Mouse (Mus musculus) embryo, embryonic 11 days (tissue): ENCODE data around the gene Dst.

ENCODE experiments used
- DNase-seq: peaks from one replicate; pipeline ENCODE4 v3.0.0-alpha.2; 2015

Dst gene

GRCm38 (mm10) chr1:33932196-33932595, 24.2 kb downstream of the Dst start:
- no peak for DNase-seq

- DNase-seq: no peak
Observed at GRCm38 (mm10) chr1:33932845-33933499, 24.9 kb downstream of the Dst start.

- no peak for DNase-seq
Observed at GRCm38 (mm10) chr1:33935946-33936345, 27.9 kb downstream of the Dst start.

GRCm38 (mm10) chr1:33939828-33940227, 31.8 kb downstream of the Dst start:
- DNase-seq: no peak

GRCm38 (mm10) chr1:33940364-33940928, 32.4 kb downstream of the Dst start:
- no peak for DNase-seq

- DNase-seq: no peak
Observed at GRCm38 (mm10) chr1:33942638-33943037, 34.6 kb downstream of the Dst start.

- no peak for DNase-seq
Observed at GRCm38 (mm10) chr1:33943943-33944342, 35.9 kb downstream of the Dst start.

GRCm38 (mm10) chr1:33944977-33945750, 37.1 kb downstream of the Dst start:
- DNase-seq: peak; percentile 39

- no peak for DNase-seq
Observed at GRCm38 (mm10) chr1:33945756-33946155, 37.7 kb downstream of the Dst start.

GRCm38 (mm10) chr1:33946601-33947395, 38.8 kb downstream of the Dst start:
- no peak for DNase-seq

GRCm38 (mm10) chr1:33947838-33948237, 39.8 kb downstream of the Dst start:
- no peak for DNase-seq

- DNase-seq: no peak
Observed at GRCm38 (mm10) chr1:33948511-33948910, 40.5 kb downstream of the Dst start.

GRCm38 (mm10) chr1:33955626-33956025, 47.6 kb downstream of the Dst start:
- no peak for DNase-seq

GRCm38 (mm10) chr1:33960439-33960838, 52.4 kb downstream of the Dst start:
- no peak for DNase-seq

GRCm38 (mm10) chr1:33964643-33965042, 56.6 kb downstream of the Dst start:
- DNase-seq: peak; percentile 63

GRCm38 (mm10) chr1:33965824-33966223, 57.8 kb downstream of the Dst start:
- DNase-seq: no peak

- peak; percentile 71 for DNase-seq
Observed at GRCm38 (mm10) chr1:33966328-33966727, 58.3 kb downstream of the Dst start.

GRCm38 (mm10) chr1:33967206-33967605, 59.2 kb downstream of the Dst start:
- no peak for DNase-seq

GRCm38 (mm10) chr1:33969910-33970309, 61.9 kb downstream of the Dst start:
- DNase-seq: no peak

- DNase-seq: no peak
Observed at GRCm38 (mm10) chr1:33974401-33974800, 66.4 kb downstream of the Dst start.

- no peak for DNase-seq
Observed at GRCm38 (mm10) chr1:33975333-33975732, 67.3 kb downstream of the Dst start.

- DNase-seq: no peak
Observed at GRCm38 (mm10) chr1:33977832-33978231, 69.8 kb downstream of the Dst start.

- no peak for DNase-seq
Observed at GRCm38 (mm10) chr1:33980420-33980819, 72.4 kb downstream of the Dst start.
